Mouse (Mus musculus) erythroblast, embryonic 14.5 days (primary cell): Measurements from ENCODE around the gene Tet2. TPM values are rescaled to one million over a fixed set of nuclear protein-coding genes. Genes with fewer than 3 reads are reported as not detected.

ENCODE experiments used
- H3K27me3 ChIP-seq: 2 replicates; pipeline ENCODE4 v1.6.1; 2012; ENCODE audit warnings: inconsistent platforms; ENCODE audit not compliant: control insufficient read depth
- H3K36me3 ChIP-seq: 2 replicates; pipeline ENCODE4 v1.6.1; 2012; ENCODE audit warnings: mild to moderate bottlenecking, inconsistent platforms; ENCODE audit not compliant: control insufficient read depth
- H3K4me1 ChIP-seq: 2 replicates; pipeline ENCODE4 v1.6.1; 2012; ENCODE audit warnings: inconsistent platforms; ENCODE audit not compliant: control insufficient read depth
- H3K4me3 ChIP-seq: replicated peaks from 2 replicates; pipeline ENCODE3; 2012; ENCODE audit warnings: moderate library complexity, mild to moderate bottlenecking, inconsistent platforms
- H3K9me3 ChIP-seq: 2 replicates; pipeline ENCODE4 v1.6.1; 2012; ENCODE audit warnings: low read length, inconsistent platforms, mixed read lengths; ENCODE audit not compliant: control insufficient read depth
- GATA1 ChIP-seq: IDR thresholded peaks from 2 replicates; pipeline ENCODE4 v1.6.1; 2012; ENCODE audit warnings: low read length, inconsistent platforms, mixed read lengths
- TAL1 ChIP-seq: IDR thresholded peaks from 3 replicates; pipeline ENCODE4 v1.6.1; 2012; ENCODE audit warnings: low read length, inconsistent platforms, mixed read lengths
- polyA plus RNA-seq: library from polyadenylated mRNA; stranded (reverse); fragments of >175 nt; gene quantifications from 2 replicates; pipeline ENCODE4 v1.2.3, GENCODE M21; 2012

Gene Tet2
- polyA plus RNA-seq, 1 experiment = 0.05 TPM

DNA sequence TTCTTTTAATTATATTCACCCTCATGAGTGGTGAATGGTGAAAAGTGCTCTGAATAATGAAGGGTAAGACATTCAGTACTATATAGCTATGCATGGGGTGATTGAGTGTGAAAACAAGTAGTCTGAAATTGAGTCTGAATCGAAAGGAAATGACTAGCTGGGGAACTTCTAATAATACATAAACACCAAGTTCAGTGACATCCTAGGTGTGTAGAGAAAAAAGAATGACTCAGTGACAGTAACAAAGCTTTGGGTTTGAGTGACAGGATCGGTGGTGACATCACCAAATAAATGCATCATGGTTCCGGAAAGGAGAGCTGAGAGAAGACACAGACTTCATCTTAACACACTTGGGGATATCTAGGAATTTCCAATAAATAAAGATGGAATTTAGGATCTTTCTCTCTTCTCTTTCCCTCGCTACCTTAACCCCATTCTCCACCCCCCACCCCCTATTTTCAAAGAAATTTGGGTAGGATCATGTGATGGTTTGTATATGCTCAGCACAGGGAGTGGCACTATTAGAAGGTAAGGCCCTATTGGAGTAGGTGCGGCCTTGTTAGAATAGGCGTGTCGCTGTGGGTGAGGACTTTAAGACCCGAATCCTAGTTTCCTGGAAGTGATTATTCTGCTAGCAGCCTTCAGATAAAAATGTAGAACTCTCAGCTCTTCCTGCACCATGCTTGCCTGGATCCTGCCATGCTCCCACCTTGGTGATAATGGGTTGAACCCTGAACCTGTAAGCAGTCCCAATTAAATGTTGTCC lies 29.6 kb downstream of the Tet2 start:
- TF ChIP-seq GATA1 (no peak), TAL1 (no peak)
- Histone ChIP-seq H3K4me1 (no peaks in the 10 kb centered on the region), H3K36me3 (peaks cover 9% of the 10 kb centered on the region)

DNA sequence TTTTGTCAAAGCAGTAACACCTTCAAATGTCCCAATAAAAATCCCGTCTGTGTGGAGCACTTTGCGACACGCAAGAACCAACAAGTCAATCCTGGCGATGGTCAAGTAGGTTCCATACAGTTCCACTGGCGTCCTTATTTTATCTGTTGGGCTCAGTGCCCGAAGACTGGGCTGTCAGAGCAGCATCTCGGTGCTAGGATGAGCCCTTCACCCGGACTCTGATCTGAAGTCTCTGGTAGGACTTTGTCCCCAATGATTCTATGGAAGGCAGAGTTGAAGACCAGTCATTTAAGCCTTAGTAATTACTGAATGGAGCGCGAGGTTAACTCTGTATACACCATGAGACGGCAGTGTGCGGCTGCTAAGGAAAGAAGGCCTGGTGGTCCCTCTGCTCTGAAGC lies 30.6 kb downstream of the Tet2 start:
- Histone ChIP-seq H3K36me3 (peaks cover 9% of the 10 kb centered on the region), H3K27me3 (no peaks in the 10 kb centered on the region), H3K4me1 (no peaks in the 10 kb centered on the region), H3K9me3 (no peaks in the 10 kb centered on the region), H3K4me3 (no peak overlapping the region)
- TF ChIP-seq GATA1 (no peak), TAL1 (no peak)

More for the DNA sequence above, 29.6 kb downstream of the Tet2 start:
- Histone ChIP-seq H3K27me3 (no peaks in the 10 kb centered on the region), H3K9me3 (no peaks in the 10 kb centered on the region), H3K4me3 (no peak overlapping the region)

DNA sequence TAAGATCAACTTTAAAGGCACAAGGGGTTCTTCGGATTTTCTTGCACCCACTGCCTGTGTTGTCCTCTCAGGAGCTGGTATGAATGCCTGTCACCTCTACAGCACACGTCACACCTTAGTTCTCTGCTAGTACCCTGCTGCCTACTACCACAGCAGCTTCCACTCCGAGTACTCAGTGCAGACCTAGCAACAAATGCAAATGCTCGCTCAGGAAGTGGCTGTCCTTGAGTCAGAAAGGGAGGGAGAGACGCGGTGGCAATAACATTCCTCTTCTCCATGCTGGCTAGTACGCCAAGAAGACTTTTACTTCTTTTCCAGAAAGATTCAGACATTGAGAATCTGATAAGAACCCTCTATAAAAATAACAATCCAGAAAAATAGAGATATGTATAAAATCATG lies 31.5 kb downstream of the Tet2 start:
- no peaks in the 10 kb centered on the region for H3K9me3 ChIP-seq

DNA sequence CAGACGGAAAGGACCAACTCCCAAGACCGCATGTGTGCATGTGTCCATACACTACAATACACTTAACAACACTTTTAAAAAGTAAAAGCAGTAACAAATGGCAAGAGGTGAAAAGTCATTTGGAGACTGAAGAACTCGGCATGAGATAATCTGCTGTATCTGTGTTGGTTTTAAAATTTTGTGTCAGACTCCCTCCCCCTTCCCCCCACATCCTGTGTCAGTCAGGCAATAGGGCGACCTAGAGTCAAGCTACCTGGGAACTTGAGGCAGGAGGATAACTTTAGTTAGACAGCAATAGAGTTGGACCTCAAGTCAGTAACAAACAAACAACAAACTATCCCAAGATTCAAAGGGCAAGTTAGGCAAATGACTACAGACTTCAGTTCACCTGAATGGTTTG lies 34.6 kb downstream of the Tet2 start:
- H3K36me3 ChIP-seq = peaks cover 9% of the 10 kb centered on the region
- no peaks in the 10 kb centered on the region for H3K9me3 ChIP-seq
- H3K27me3 ChIP-seq = no peaks in the 10 kb centered on the region
- no peaks in the 10 kb centered on the region for H3K4me1 ChIP-seq
- TF ChIP-seq GATA1 (no peak), TAL1 (no peak)
- H3K4me3 ChIP-seq = no peak overlapping the region

More for the DNA sequence above, 31.5 kb downstream of the Tet2 start:
- Histone ChIP-seq H3K27me3 (no peaks in the 10 kb centered on the region), H3K4me3 (no peak overlapping the region), H3K36me3 (peaks cover 9% of the 10 kb centered on the region), H3K4me1 (no peaks in the 10 kb centered on the region)
- TF ChIP-seq TAL1 (no peak), GATA1 (no peak)

DNA sequence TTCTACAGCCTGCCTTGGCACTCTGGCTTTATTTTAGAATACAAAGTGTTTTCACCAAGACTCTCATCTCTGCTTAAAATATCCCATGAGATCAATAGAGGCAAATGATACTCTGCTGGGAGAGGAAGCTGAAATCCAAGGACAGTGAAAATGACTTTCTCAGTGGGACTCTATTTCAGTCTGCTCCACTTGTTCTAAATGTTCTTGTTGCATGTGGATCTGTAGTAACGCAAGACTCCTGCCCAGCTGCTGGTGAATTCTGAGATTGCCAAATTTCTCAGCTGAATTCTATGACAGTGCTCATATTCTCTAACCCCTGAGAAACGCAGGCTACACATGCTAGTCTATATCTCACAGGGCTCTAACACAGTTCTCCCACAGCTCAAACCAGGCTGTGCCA lies 35.1 kb downstream of the Tet2 start:
- Histone ChIP-seq H3K36me3 (peaks cover 9% of the 10 kb centered on the region), H3K4me1 (no peaks in the 10 kb centered on the region), H3K4me3 (no peak overlapping the region), H3K9me3 (no peaks in the 10 kb centered on the region), H3K27me3 (no peaks in the 10 kb centered on the region)
- TF ChIP-seq TAL1 (no peak), GATA1 (no peak)

DNA sequence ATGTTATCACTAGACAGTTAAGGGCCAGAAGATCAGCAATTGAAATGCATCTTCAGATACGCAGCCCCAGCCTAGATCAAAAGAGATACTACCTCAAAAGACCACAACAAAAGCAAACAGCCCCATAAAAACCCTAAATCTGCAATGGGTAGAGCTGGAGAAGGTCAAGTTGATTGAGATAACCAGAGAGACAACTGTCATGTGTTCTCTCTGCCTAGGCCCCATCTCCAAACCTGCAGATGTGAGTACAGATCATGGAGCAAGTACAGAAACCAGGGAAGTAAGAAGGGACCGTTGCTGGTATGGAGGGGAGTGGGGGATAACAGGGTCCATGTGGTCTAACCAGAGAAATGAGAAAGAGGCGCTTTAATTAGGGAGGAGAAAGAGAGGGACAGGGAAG lies 36.1 kb downstream of the Tet2 start:
- Histone ChIP-seq H3K4me3 (no peak overlapping the region), H3K4me1 (no peaks in the 10 kb centered on the region), H3K27me3 (no peaks in the 10 kb centered on the region), H3K36me3 (peaks cover 8% of the 10 kb centered on the region), H3K9me3 (no peaks in the 10 kb centered on the region)
- no peak for TF ChIP-seq TAL1
- no peak for TF ChIP-seq GATA1

DNA sequence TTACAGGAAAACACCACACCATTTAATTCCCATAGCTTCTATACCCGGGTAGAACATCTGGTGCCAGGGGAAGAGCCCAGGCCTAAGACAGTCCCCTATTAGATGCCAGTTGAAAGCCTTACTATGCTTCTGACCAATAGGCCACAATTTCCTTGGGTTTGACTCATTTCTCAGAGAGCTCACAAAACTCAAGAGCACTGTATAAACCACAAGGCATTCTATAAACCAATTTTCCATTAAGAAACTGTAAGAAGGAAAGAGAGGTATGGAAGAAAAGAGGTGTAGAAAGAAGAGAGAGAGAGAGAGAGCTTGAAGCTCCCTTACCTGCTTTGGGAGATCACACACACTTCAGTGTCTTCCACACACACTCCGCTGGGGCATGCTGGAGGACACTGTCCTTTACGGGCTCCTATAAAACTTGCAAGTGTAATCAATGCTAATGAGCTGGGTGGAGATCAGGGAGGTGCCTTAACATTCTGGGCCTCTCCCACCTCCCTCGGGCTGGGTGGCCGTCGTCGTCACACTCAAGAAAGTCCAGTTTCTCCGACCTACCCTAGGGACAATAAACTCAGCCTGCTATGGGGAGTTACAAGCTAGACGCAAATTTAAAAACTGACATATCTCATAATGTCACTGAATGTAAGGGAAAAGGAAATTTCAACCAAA lies 38.5 kb downstream of the Tet2 start:
- H3K27me3 ChIP-seq = no peaks in the 10 kb centered on the region
- no peaks in the 10 kb centered on the region for H3K9me3 ChIP-seq
- no peaks in the 10 kb centered on the region for H3K36me3 ChIP-seq
- TF ChIP-seq GATA1 = no peak
- no peak for TF ChIP-seq TAL1
- H3K4me1 ChIP-seq = no peaks in the 10 kb centered on the region
- H3K4me3 ChIP-seq = no peak overlapping the region

DNA sequence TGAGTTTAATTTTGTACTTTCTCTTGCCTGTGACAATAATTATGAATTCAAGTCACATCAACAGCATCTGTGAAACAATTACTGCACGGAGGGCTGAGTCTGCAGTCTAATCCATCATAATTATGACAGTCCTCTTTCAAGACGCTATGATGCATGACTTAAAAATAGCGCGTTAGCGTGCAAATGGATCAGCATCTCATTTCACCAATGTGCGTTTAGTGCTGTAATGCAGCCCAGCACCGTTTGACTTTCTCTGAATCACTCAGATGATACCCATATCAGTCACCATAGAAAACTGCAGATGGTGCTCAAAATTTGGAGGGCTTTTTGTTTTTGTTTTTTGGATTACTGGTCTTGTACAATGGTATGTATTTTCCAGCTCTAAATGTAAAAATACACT lies 48.0 kb downstream of the Tet2 start:
- Histone ChIP-seq H3K4me1 (no peaks in the 10 kb centered on the region), H3K4me3 (no peak overlapping the region), H3K9me3 (no peaks in the 10 kb centered on the region), H3K36me3 (no peaks in the 10 kb centered on the region), H3K27me3 (no peaks in the 10 kb centered on the region)
- TF ChIP-seq TAL1 = no peak
- no peak for TF ChIP-seq GATA1

DNA sequence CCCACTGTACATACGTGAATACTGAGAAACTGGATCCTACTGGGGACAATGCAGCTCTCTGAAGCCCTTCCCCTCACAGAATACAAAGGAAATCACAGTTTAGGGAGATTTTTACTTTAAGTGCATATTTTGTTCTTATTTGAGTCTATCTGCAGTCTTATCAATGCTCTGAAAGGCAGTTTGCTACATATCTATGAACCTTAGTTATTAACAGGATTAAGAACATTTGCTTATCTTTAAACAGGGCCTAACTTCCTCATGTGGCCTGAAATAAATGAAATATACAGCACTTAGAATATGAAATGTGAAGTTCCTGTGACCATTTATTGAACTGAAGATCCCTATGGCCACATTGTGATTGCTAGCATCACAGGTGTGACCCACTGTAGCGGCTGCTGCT lies 53.6 kb downstream of the Tet2 start:
- H3K36me3 ChIP-seq = peaks cover 20% of the 10 kb centered on the region
- TF ChIP-seq TAL1 = no peak
- TF ChIP-seq GATA1 = no peak

More for the DNA sequence above, 53.6 kb downstream of the Tet2 start:
- H3K4me3 ChIP-seq = no peak overlapping the region
- H3K9me3 ChIP-seq = no peaks in the 10 kb centered on the region
- no peaks in the 10 kb centered on the region for H3K27me3 ChIP-seq
- no peaks in the 10 kb centered on the region for H3K4me1 ChIP-seq
